Mouse (Mus musculus) brain, embryonic 14.5 days (tissue): ENCODE measurements at regions not wholly inside any gene's neighbourhood (a gene's known extent, or its start where the extent isn't known, plus 50 kb on each side); places are given as distances from the start of the nearest gene placed in this dataset.

Experiments used
- DNase-seq: peaks from one replicate; pipeline ENCODE4 v3.0.0-alpha.2; 2011; ENCODE audit warnings: low read depth
- CTCF ChIP-seq: fragments of 200-500 bp; IDR thresholded peaks from 2 replicates; pipeline ENCODE4 v1.5.1; 2012; ENCODE audit warnings: inconsistent platforms, mild to moderate bottlenecking, moderate library complexity, borderline replicate concordance; ENCODE audit not compliant: insufficient read depth, insufficient read length; ENCODE audit errors: extremely low read depth
- POLR2A ChIP-seq: fragments of 200-500 bp; IDR thresholded peaks from 2 replicates; pipeline ENCODE4 v1.6.1; 2012; ENCODE audit warnings: mild to moderate bottlenecking, inconsistent platforms, borderline replicate concordance; ENCODE audit not compliant: poor library complexity, insufficient read depth, insufficient read length, severe bottlenecking; ENCODE audit errors: extremely low read depth

- TF ChIP-seq POLR2A = no peak
- no peak for TF ChIP-seq CTCF
- peak; percentile 60 for DNase-seq
Measured at GRCm38 (mm10) chr9:61259421-61260174, 112.6 kb upstream of the Tle3 start.

- TF ChIP-seq POLR2A (no peak), CTCF (no peak)
- no peak for DNase-seq
Measured at GRCm38 (mm10) chr9:61261263-61261662, 110.9 kb upstream of the Tle3 start.

GRCm38 (mm10) chr9:61261739-61262333, 110.3 kb upstream of the Tle3 start:
- TF ChIP-seq CTCF (no peak), POLR2A (no peak)
- peak; percentile 80 for DNase-seq

GRCm38 (mm10) chr9:61263335-61263734, 108.8 kb upstream of the Tle3 start:
- TF ChIP-seq CTCF (no peak), POLR2A (no peak)

GRCm38 (mm10) chr9:61265466-61265865, 106.7 kb upstream of the Tle3 start:
- no peak for DNase-seq
- TF ChIP-seq CTCF = no peak
- no peak for TF ChIP-seq POLR2A

More at GRCm38 (mm10) chr9:61263335-61263734, 108.8 kb upstream of the Tle3 start:
- DNase-seq = peak; percentile 78

- TF ChIP-seq POLR2A = no peak
- TF ChIP-seq CTCF = no peak
- no peak for DNase-seq
Measured at GRCm38 (mm10) chr9:61266992-61267391, 105.2 kb upstream of the Tle3 start.

GRCm38 (mm10) chr9:61267541-61267940, 104.6 kb upstream of the Tle3 start:
- DNase-seq = no peak
- TF ChIP-seq CTCF = no peak
- TF ChIP-seq POLR2A = no peak

GRCm38 (mm10) chr9:61268162-61268561, 104.0 kb upstream of the Tle3 start:
- no peak for DNase-seq
- TF ChIP-seq CTCF = no peak
- no peak for TF ChIP-seq POLR2A

GRCm38 (mm10) chr9:61268681-61269080, 103.5 kb upstream of the Tle3 start:
- TF ChIP-seq CTCF (no peak), POLR2A (no peak)

GRCm38 (mm10) chr9:61269151-61269870, 102.9 kb upstream of the Tle3 start:
- DNase-seq = peak; percentile 60
- TF ChIP-seq POLR2A (no peak), CTCF (no peak)

More at GRCm38 (mm10) chr9:61268681-61269080, 103.5 kb upstream of the Tle3 start:
- no peak for DNase-seq

- TF ChIP-seq POLR2A (no peak), CTCF (no peak)
- DNase-seq = no peak
Measured at GRCm38 (mm10) chr9:61271243-61271642, 100.9 kb upstream of the Tle3 start.
